Mouse (Mus musculus) c-Kit-positive CD71-negative TER-119-negative erythroid progenitor cells, embryonic 14.5 days (primary cell): ENCODE data around the gene Rbfox2.

ENCODE experiments used
- DNase-seq: peaks from one replicate; pipeline ENCODE4 v3.0.0-alpha.2; 2013; ENCODE audit warnings: low read depth

Rbfox2 gene

DNA sequence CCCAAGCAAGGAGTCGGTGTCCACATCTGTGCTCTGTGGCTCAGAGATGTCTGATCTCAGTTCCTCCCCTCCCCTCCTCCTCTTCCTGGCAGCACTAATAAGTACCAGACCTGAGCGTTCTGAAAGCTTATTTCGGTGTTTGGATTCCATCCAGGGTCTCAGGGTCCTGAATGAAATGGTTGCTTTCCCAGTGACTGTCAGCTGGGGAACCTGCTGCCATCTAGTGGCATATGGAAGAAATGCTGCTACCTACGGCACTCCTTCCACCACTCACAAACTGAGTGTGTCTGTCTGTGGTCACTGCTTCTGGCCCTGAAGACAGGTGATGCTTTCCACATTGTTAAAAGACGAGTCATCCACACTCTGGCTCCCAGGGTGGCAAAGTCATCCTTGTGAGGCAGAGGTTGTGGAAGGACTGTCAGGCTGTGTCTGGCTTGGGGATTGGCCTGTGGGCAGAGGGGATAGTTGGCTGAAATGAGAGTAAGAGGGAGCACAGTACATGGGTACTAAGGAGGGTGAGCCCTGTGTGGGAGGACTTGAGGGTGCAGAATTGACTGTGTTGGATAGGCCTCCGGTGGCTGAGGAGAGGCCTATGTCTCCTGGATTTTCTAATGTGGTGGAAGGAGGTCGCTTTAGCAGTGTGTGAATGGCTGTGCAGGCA lies 277.3 kb downstream of the Rbfox2 start:
- peak; percentile 25 for DNase-seq
